Mouse (Mus musculus): ENCODE results near the gene Snrnp35.

The Snrnp35 gene

DNA sequence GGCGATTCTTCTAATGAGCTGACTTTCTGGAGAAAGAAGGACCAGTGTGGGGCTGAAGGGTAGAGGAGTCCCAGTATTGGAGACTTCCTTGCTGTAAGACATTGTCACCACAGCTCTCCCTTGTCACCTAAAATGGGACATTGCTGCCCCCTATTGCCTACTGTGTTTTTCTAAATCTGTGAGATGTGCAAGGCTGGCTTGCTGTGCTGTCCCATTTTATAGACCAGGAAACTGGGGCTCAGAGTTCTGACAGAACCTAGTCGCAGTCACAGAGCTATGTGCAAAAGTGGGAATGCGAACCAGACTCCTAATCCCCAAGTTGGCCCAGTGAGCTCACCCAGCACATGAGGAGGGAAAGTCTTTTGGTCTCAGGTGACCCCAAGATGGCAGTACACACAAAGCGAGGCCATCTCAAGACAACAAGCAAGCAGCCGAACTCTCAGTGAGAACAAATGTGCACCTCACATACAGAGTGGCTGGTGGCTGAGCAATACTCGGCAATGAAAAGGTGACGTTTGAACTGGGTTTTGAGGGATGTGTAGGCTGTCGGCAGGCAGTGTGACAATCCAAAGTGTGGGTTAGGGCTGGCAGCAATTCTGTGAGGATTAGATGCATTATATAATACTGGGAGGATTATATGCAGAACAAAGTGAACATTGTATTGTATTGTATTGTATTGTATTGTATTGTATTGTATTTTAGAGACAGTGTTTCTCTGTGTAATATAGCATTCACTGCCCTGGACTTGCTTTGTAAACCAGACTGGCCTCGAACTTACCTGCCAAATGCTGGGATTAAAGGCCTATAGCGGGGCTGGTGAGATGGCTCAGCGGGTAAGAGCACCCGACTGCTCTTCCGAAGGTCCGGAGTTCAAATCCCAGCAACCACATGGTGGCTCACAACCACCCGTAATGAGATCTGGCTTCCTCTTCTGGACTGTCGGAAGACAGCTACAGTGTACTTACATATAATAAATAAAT is 56.2 kb downstream of the Snrnp35 start:
- DNase-seq (ENCODE audit: low spot score): peak; percentile 68

DNA sequence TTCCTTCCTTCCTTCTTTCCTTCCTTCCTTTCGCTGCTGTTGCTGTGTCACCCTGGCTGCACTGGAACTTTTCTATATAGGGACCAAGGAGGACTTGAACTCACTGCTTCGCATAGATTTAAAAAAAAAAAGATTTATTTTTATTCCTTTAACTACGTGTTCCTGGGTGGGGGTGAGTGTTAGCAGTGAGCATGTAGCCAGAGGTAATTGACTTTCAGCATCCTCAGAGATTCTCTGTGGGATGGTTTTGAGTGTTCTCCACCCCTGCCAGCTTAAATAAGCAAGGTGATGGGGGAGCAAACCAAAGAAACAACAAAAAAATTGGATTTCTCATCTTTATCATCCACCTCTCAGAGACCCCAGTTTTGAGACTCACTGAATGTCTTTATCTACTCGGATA is 57.0 kb downstream of the Snrnp35 start:
- DNase-seq (ENCODE audit: low spot score): no peak

DNA sequence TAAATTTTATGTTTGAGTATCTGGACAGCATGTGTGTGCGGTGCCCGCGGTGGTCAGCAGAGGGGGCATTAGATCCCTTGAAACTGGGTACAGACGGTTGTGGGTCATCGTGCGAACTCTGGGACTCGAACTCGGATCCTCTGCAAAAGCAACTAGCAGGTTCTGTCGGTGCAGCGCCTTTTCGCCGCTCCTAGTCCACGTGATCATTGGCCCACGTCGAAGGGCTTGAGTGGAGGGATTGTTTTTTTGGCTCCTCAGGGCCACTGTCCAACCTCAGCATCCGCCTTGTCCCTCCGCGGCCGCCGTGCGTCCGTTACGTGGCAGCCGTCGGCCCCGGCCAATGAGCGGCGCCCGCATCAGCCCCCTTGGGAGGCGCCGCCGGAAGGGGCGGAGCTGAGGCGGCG is 57.5 kb downstream of the Snrnp35 start, which contains the start of gene Tmed2:
Tmed2 (plus strand) TSS at position 313 of the 404 bp plus-strand sequence.
- DNase-seq (ENCODE audit: low spot score): peak; percentile 96

Measured in left cerebral cortex, adult 11 months (tissue).